Comparison of ENCODE assay signal across 8 mouse cellular contexts in the genomic region with DNA sequence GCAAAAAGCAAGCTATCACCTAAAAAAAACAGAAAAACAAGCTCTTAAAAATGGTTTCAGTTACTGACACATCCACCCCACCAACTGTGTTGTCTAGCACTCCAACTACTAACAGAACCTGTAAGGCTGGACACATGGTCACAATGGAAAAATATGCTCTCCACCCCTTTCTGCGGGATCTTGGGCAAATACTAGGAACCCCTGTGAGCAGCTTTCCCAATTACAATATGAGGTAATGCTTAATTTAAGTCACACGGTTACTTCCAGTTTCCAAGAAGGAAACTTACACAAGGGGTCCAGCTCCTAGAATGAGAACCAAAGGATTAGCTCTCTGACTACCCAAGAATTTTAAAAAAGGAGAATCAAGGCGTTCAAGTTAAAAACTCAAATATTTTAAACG. TPM values are rescaled to one million over a fixed set of nuclear protein-coding genes. Genes with fewer than 3 reads are reported as not detected.
DNase-seq lines count a peak whose midpoint lies in the region; ATAC-seq and TF ChIP-seq lines count a peak whose summit lies in the region.

No protein-coding gene starts in this region.

- peaks cover 7% of the 10 kb centered on the region for H3K4me1 ChIP-seq in liver, adult 2 months (ENCODE audit: control insufficient read depth, insufficient read depth, low read length)
- H3K4me1 ChIP-seq in forebrain, embryonic 10.5 days = peaks cover 27% of the 10 kb centered on the region
- peaks cover 9% of the 10 kb centered on the region; the same call in 1 of the 2 replicates for H3K4me1 ChIP-seq in liver, embryonic 11.5 days (replicated peaks; ENCODE audit: control insufficient read depth, insufficient read depth, low read length)
- peaks cover 10% of the 10 kb centered on the region for H3K4me1 ChIP-seq in neural tube, embryonic 14.5 days (ENCODE audit: control insufficient read depth, insufficient read depth, low read length)

- no peaks in the 10 kb centered on the region for H3K27me3 ChIP-seq in liver, adult 2 months (ENCODE audit: control insufficient read depth, insufficient read depth, low read length)
- no peaks in the 10 kb centered on the region for H3K27me3 ChIP-seq in forebrain, embryonic 10.5 days (ENCODE audit: poor library complexity, severe bottlenecking)
- H3K27me3 ChIP-seq in liver, embryonic 11.5 days (replicated peaks; ENCODE audit: control insufficient read depth, insufficient read depth, low read length) = no peaks in the 10 kb centered on the region
- no peaks in the 10 kb centered on the region; the same call in 1 of the 2 replicates for H3K27me3 ChIP-seq in neural tube, embryonic 14.5 days (ENCODE audit: control insufficient read depth, insufficient read depth, low read length)

- no peak for TF ChIP-seq POLR2A in liver, adult 2 months (IDR thresholded peaks at IDR 0.05; ENCODE audit: extremely low read depth, insufficient read depth, low read length)

- no peak for DNase-seq in liver, adult 2 months (ENCODE audit: extremely low read depth, low read depth, low spot score)
- DNase-seq in liver = no peak
- no peak for DNase-seq in forebrain, embryonic 10.5 days (ENCODE audit: extremely low spot score, low spot score)
- DNase-seq in liver, embryonic 11.5 days (ENCODE audit: low spot score) = no peak
- DNase-seq in kidney, postnatal 36 days = no peak
- no peak for DNase-seq in left cerebral cortex, adult 11 months (ENCODE audit: low spot score)
- DNase-seq in natural killer cell, adult 2 months (ENCODE audit: low spot score in 2 of 2) = no peak

- WGBS in liver, adult 2 months = 16% methylated on average over 4 of the region's 4 CpGs
- 43% methylated on average over 4 of the region's 4 CpGs for WGBS in forebrain, embryonic 10.5 days
- 43% methylated on average over 4 of the region's 4 CpGs for WGBS in liver, embryonic 11.5 days
- WGBS in neural tube, embryonic 14.5 days = 39% methylated on average over 4 of the region's 4 CpGs

- peak overlapping the region; percentile 80 for H3K4me2 ChIP-seq in liver, embryonic 11.5 days
- H3K4me2 ChIP-seq in neural tube, embryonic 14.5 days (ENCODE audit: low read depth, low read length) = peak overlapping the region; percentile 59

- TF ChIP-seq CTCF in liver, adult 2 months (IDR thresholded peaks at IDR 0.05; ENCODE audit: low read depth, low read length) = no peak

- H3K27ac ChIP-seq in liver, adult 2 months (replicated peaks; ENCODE audit: insufficient read depth, low read depth, low read length) = no peak overlapping the region
- H3K27ac ChIP-seq in forebrain, embryonic 10.5 days = peak overlapping the region; percentile 97; the same call in 1 of the 2 replicates
- no peak overlapping the region for H3K27ac ChIP-seq in liver, embryonic 11.5 days (ENCODE audit: low read depth, low read length)
- no peak overlapping the region for H3K27ac ChIP-seq in neural tube, embryonic 14.5 days (ENCODE audit: low read depth, low read length)

- H3K9ac ChIP-seq in liver, adult 2 months (ENCODE audit: low read depth, low read length) = no peak overlapping the region
- peak overlapping the region; percentile 98; the same call in 1 of the 2 replicates for H3K9ac ChIP-seq in liver, embryonic 11.5 days (ENCODE audit: low read depth, low read length)
- no peak overlapping the region; the same call in 1 of the 2 replicates for H3K9ac ChIP-seq in neural tube, embryonic 14.5 days (replicated peaks; ENCODE audit: low read depth, low read length)

- ATAC-seq in liver, embryonic 11.5 days (replicated peaks; ENCODE audit: low FRiP score) = no peak
- no peak for ATAC-seq in neural tube, embryonic 14.5 days (ENCODE audit: low read depth)

- H3K9me3 ChIP-seq in forebrain, embryonic 10.5 days = 0 out of 2 replicates have a peak, but pooled peaks cover 4% of the 10 kb centered on the region
- no peaks in the 10 kb centered on the region for H3K9me3 ChIP-seq in liver, embryonic 11.5 days (ENCODE audit: control insufficient read depth, low read length)
- no peaks in the 10 kb centered on the region for H3K9me3 ChIP-seq in neural tube, embryonic 14.5 days (ENCODE audit: control insufficient read depth, low read length)

- H3K4me3 ChIP-seq in liver, adult 2 months (ENCODE audit: insufficient read depth, low read depth, low read length) = peak overlapping the region; percentile 99; the same call in 1 of the 2 replicates
- peak overlapping the region; percentile 91 for H3K4me3 ChIP-seq in forebrain, embryonic 10.5 days
- peak overlapping the region; percentile 96 for H3K4me3 ChIP-seq in liver, embryonic 11.5 days (ENCODE audit: low read depth, low read length)
- peak overlapping the region; percentile 92 for H3K4me3 ChIP-seq in neural tube, embryonic 14.5 days (ENCODE audit: low read depth, low read length)

- peaks cover 15% of the 10 kb centered on the region; the same call in 1 of the 2 replicates for H3K79me2 ChIP-seq in liver, adult 2 months (ENCODE audit: control insufficient read depth, insufficient read depth, low read length)

- peaks cover 27% of the 10 kb centered on the region for H3K36me3 ChIP-seq in liver, adult 2 months (ENCODE audit: control insufficient read depth, insufficient read depth, low read length)
- H3K36me3 ChIP-seq in forebrain, embryonic 10.5 days (replicated peaks) = peaks cover 39% of the 10 kb centered on the region
- peaks cover 11% of the 10 kb centered on the region; the same call in 1 of the 2 replicates for H3K36me3 ChIP-seq in liver, embryonic 11.5 days (ENCODE audit: control insufficient read depth, insufficient read depth, low read length)
- peaks cover 15% of the 10 kb centered on the region; the same call in 1 of the 2 replicates for H3K36me3 ChIP-seq in neural tube, embryonic 14.5 days (ENCODE audit: control insufficient read depth, insufficient read depth, low read length)

RNA-seq across cellular contexts. Expression of gene Sav1, which starts 1.3 kb away (rescaled TPM):
- total RNA-seq in liver, adult 2 months (2014; rRNA removed) = 10.1 and 11.4 TPM in 2 replicates
- 4.4 and 5.4 TPM in 2 replicates for polyA plus RNA-seq in liver, adult 2 months (2012; rRNA removed)
- 2.0 and 3.4 TPM in 2 replicates for polyA plus RNA-seq in forebrain, embryonic 10.5 days (2016; fragmentation: Nextera tagmentation; extraction: Ambion mirVana)
- 8.4 and 9.1 TPM in 2 replicates for polyA plus RNA-seq in liver, embryonic 11.5 days (2014; fragmentation: Nextera tagmentation; extraction: Ambion mirVana)
- 2.7 and 3.5 TPM in 2 replicates for polyA plus RNA-seq in neural tube, embryonic 14.5 days (2014; fragmentation: Nextera tagmentation; extraction: Ambion mirVana)
